Mouse (Mus musculus): ENCODE results near the gene Crybg2. TPM values are rescaled to one million over a fixed set of nuclear protein-coding genes. Genes with fewer than 3 reads are reported as not detected.

The Crybg2 gene
- polyA plus RNA-seq, 1 experiment from 2014 or later = 1.0 TPM

- no peaks in the 10 kb centered on the region for H3K4me1 ChIP-seq
- peaks cover 3% of the 10 kb centered on the region; the same call in 1 of the 2 replicates for H3K27me3 ChIP-seq
- no peak overlapping the region for H3K4me2 ChIP-seq (replicated peaks)
- H3K36me3 ChIP-seq = no peaks in the 10 kb centered on the region
- no peak overlapping the region for H3K9ac ChIP-seq (replicated peaks)
- no peak overlapping the region for H3K4me3 ChIP-seq
- WGBS = 67% methylated on average over 8 of the region's 8 CpGs
- no peak overlapping the region for H3K27ac ChIP-seq (replicated peaks)
- no peak for ATAC-seq (replicated peaks)
- H3K9me3 ChIP-seq = no peaks in the 10 kb centered on the region
These were observed 1.4 kb downstream of the Crybg2 start for GRCm38 (mm10) chr4:134061944-134062446.

DNA sequence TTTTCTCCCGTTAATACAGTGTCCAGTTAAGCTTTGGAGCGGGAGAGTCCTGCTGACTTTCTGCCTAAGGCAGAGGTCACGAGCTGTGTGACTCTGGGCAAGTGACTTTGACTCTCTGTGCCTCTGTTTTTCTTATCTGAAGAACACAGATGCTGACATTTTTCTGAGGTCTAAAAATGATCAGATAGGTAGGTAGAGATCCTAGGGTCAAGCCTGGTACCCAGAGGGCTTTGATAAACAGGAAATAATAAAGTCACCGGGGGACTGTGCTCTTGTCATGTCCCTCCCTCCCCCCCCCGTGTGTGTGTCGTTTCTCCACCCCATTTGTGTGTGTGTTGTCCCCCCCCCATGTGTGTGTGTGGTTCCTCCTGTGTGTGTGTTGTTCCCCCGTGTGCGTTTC lies 1.9 kb downstream of the Crybg2 start:
- H3K9me3 ChIP-seq = no peaks in the 10 kb centered on the region
- H3K4me3 ChIP-seq = no peak overlapping the region
- H3K4me1 ChIP-seq = no peaks in the 10 kb centered on the region
- H3K27ac ChIP-seq (replicated peaks) = no peak overlapping the region
- no peak for ATAC-seq (replicated peaks)
- H3K9ac ChIP-seq (replicated peaks) = no peak overlapping the region
- H3K36me3 ChIP-seq = no peaks in the 10 kb centered on the region
- no peak overlapping the region for H3K4me2 ChIP-seq (replicated peaks)
- peaks cover 3% of the 10 kb centered on the region; the same call in 1 of the 2 replicates for H3K27me3 ChIP-seq
- 69% methylated on average over 8 of the region's 8 CpGs for WGBS

DNA sequence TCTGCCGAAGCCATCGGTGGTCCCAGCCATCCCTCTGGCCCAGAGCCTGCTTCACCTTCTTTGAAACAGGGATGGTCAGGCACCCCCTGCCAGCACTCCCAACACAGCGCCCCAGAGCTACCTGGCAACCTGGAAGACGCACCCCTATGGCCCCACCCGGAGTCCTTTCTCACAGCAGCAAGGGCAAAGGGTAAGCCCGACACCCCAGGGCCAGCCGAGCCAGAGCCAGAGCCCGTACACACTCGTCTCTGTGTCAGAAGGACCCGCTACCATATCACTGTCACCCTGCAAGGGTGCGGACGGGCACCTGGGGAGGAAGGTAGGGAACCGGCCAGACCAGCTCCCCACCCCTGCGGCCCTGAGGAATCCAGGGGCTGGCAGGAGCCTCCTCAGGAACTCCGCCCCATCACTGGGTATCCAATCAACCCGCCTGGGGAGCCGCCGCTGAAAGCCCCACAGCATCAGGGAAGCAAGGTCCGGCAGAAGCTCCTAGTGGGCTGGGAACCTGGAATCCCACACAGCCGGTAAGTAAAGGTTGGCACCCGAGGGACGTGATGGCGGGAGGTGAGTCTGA lies 4.9 kb downstream of the Crybg2 start:
- no peak overlapping the region for H3K4me2 ChIP-seq (replicated peaks)
- no peak for ATAC-seq (replicated peaks)
- H3K9me3 ChIP-seq = no peaks in the 10 kb centered on the region
- no peak overlapping the region for H3K9ac ChIP-seq (replicated peaks)
- H3K27ac ChIP-seq (replicated peaks) = no peak overlapping the region
- H3K4me1 ChIP-seq = no peaks in the 10 kb centered on the region
- no peak overlapping the region for H3K4me3 ChIP-seq
- H3K27me3 ChIP-seq = peaks cover 3% of the 10 kb centered on the region; the same call in 1 of the 2 replicates
- 24% methylated on average over 23 of the region's 23 CpGs for WGBS
- H3K36me3 ChIP-seq = no peaks in the 10 kb centered on the region

DNA sequence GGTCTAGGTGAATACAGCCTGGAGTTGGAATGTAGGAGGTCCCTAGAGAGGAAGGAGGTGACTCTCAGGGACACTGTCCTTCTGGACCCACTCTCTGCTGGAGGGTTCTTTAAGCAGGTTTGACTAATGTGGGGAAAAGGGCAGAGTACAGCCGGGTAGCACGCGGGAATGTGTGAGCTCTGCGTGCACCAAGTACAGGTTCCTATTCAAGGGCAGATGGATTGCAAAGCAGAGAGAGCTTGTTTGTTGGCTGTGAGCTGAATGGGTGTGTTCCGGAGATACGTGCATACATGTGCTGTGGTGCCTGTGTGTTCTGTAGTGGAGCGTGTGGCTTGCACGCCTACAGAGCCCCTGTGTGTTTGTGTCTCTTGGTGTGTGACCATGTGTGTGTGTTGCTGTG lies 6.8 kb downstream of the Crybg2 start:
- 87% methylated on average over 8 of the region's 8 CpGs for WGBS
- Histone ChIP-seq H3K9me3 (no peaks in the 10 kb centered on the region), H3K9ac (replicated peaks) (no peak overlapping the region), H3K27me3 (peaks cover 3% of the 10 kb centered on the region; the same call in 1 of the 2 replicates), H3K4me1 (no peaks in the 10 kb centered on the region), H3K27ac (replicated peaks) (no peak overlapping the region), H3K4me2 (replicated peaks) (no peak overlapping the region), H3K4me3 (no peak overlapping the region), H3K36me3 (no peaks in the 10 kb centered on the region)
- ATAC-seq (replicated peaks) = no peak

- no peaks in the 10 kb centered on the region for H3K36me3 ChIP-seq
- no peak overlapping the region for H3K4me2 ChIP-seq (replicated peaks)
- H3K27ac ChIP-seq (replicated peaks) = no peak overlapping the region
- no peak overlapping the region for H3K9ac ChIP-seq (replicated peaks)
- H3K9me3 ChIP-seq = no peaks in the 10 kb centered on the region
- 83% methylated on average over 7 of the region's 7 CpGs for WGBS
- no peak for ATAC-seq (replicated peaks)
- peaks cover 3% of the 10 kb centered on the region; the same call in 1 of the 2 replicates for H3K27me3 ChIP-seq
- H3K4me1 ChIP-seq = no peaks in the 10 kb centered on the region
- no peak overlapping the region for H3K4me3 ChIP-seq
These were observed 7.4 kb downstream of the Crybg2 start for GRCm38 (mm10) chr4:134067833-134068544.

- no peaks in the 10 kb centered on the region for H3K36me3 ChIP-seq
- H3K27ac ChIP-seq (replicated peaks) = no peak overlapping the region
- no peaks in the 10 kb centered on the region for H3K9me3 ChIP-seq
- no peak overlapping the region for H3K9ac ChIP-seq (replicated peaks)
- no peak overlapping the region for H3K4me3 ChIP-seq
- WGBS = 91% methylated on average over 4 of the region's 4 CpGs
- peaks cover 3% of the 10 kb centered on the region; the same call in 1 of the 2 replicates for H3K27me3 ChIP-seq
- ATAC-seq (replicated peaks) = no peak
- no peaks in the 10 kb centered on the region for H3K4me1 ChIP-seq
- H3K4me2 ChIP-seq (replicated peaks) = no peak overlapping the region
These were observed 8.4 kb downstream of the Crybg2 start for GRCm38 (mm10) chr4:134068793-134069580.

DNA sequence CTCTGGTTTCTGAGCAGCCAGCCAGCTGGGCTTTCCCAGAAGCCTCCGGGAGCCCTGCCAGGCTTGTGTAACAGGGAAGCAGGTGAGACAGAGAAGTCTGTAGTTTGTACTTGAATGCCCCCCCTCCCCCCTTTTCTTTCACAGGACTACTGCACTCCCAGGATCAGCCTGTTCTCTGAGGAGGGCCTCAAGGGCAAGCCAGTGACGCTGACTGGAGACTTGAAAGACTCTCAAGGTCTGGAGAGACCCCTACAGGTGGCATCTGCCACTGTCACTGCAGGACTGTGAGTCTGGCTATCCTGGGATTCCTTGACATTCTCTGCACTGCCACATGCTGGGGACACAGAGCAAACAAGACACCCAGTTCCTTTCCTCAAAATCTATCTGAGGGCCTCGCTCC lies 18.1 kb downstream of the Crybg2 start:
- 14% methylated on average over 3 of the region's 3 CpGs for WGBS
- Histone ChIP-seq H3K36me3 (no peaks in the 10 kb centered on the region), H3K4me2 (replicated peaks) (no peak overlapping the region), H3K9ac (replicated peaks) (no peak overlapping the region), H3K4me1 (peaks cover 9% of the 10 kb centered on the region; the same call in 1 of the 2 replicates), H3K4me3 (no peak overlapping the region), H3K27me3 (peaks cover 4% of the 10 kb centered on the region), H3K9me3 (no peaks in the 10 kb centered on the region), H3K27ac (replicated peaks) (no peak overlapping the region)
- ATAC-seq (replicated peaks) = no peak

GRCm38 (mm10) chr4:134080674-134081073 lies 20.1 kb downstream of the Crybg2 start:
- Histone ChIP-seq H3K9ac (replicated peaks) (no peak overlapping the region), H3K4me3 (no peak overlapping the region), H3K27ac (replicated peaks) (no peak overlapping the region), H3K4me1 (peaks cover 9% of the 10 kb centered on the region; the same call in 1 of the 2 replicates), H3K9me3 (no peaks in the 10 kb centered on the region), H3K27me3 (peaks cover 4% of the 10 kb centered on the region), H3K4me2 (replicated peaks) (no peak overlapping the region), H3K36me3 (no peaks in the 10 kb centered on the region)
- WGBS = 82% methylated on average over 4 of the region's 4 CpGs
- ATAC-seq (replicated peaks) = no peak

GRCm38 (mm10) chr4:134081730-134082386 lies 21.2 kb downstream of the Crybg2 start:
- WGBS = under 1% methylated on average over 41 of the region's 41 CpGs
- H3K4me1 ChIP-seq = peaks cover 9% of the 10 kb centered on the region; the same call in 1 of the 2 replicates
- peak; percentile 73 for ATAC-seq (replicated peaks)

DNA sequence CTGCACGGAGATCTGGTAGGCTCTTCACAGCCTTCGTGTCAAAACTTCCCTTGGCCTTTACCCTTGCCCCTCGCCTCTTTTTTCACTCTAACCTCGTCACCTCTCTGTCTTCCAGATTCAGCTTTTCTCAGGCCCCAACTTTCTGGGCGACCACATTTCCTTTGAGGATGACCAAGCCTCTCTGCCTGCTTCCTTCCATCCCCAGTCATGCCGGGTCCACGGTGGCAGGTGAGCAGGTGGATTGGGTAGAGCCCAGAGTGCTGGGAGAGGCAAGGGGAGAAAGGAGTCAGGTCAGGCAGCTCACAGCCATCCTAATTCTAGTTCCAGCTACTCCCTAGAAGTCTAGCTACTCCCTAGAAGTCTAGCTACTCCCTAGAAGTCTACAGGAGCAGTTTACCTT lies 21.8 kb downstream of the Crybg2 start:
- Histone ChIP-seq H3K4me3 (peak overlapping the region; percentile 38), H3K4me1 (peaks cover 9% of the 10 kb centered on the region; the same call in 1 of the 2 replicates), H3K4me2 (replicated peaks) (peak overlapping the region; percentile 49), H3K36me3 (no peaks in the 10 kb centered on the region), H3K9me3 (no peaks in the 10 kb centered on the region), H3K9ac (replicated peaks) (no peak overlapping the region), H3K27ac (replicated peaks) (no peak overlapping the region), H3K27me3 (peaks cover 4% of the 10 kb centered on the region)
- no peak for ATAC-seq (replicated peaks)
- WGBS = 7% methylated on average over 7 of the region's 7 CpGs

More at GRCm38 (mm10) chr4:134081730-134082386, 21.2 kb downstream of the Crybg2 start:
- Histone ChIP-seq H3K36me3 (no peaks in the 10 kb centered on the region), H3K4me2 (replicated peaks) (peak overlapping the region; percentile 49), H3K27me3 (peaks cover 4% of the 10 kb centered on the region), H3K4me3 (peak overlapping the region; percentile 38), H3K9me3 (no peaks in the 10 kb centered on the region), H3K27ac (replicated peaks) (no peak overlapping the region), H3K9ac (replicated peaks) (0 out of 2 replicates have a peak overlapping the region, but pooled peaks have one; percentile 3)

DNA sequence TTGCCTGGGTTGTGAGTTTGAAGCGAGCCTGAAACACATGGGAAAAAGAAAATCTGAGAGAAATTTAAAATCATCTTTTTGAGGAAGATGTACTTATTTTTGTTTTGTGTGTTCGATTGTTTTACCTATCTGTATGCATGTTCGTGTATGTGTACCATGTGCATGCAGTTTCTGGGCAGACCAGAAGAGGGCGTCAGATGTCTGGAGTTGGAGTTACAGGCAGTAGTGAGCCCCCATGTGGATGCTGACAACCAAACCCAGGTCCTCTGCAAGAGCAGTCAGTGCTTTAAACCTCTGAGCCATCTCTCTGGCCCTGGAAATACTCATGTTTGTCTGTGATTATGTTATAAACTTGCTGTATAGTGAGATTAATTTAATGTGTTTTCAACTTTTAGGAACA lies 24.4 kb downstream of the Crybg2 start:
- Histone ChIP-seq H3K9me3 (no peaks in the 10 kb centered on the region), H3K36me3 (no peaks in the 10 kb centered on the region), H3K27me3 (peaks cover 4% of the 10 kb centered on the region), H3K4me2 (replicated peaks) (no peak overlapping the region), H3K4me1 (peaks cover 9% of the 10 kb centered on the region; the same call in 1 of the 2 replicates), H3K9ac (replicated peaks) (no peak overlapping the region), H3K4me3 (no peak overlapping the region), H3K27ac (replicated peaks) (no peak overlapping the region)
- ATAC-seq (replicated peaks) = no peak
- WGBS = 91% methylated on average over 4 of the region's 4 CpGs
